27 mouse cellular contexts compared by ENCODE assay signal in the genomic region with DNA sequence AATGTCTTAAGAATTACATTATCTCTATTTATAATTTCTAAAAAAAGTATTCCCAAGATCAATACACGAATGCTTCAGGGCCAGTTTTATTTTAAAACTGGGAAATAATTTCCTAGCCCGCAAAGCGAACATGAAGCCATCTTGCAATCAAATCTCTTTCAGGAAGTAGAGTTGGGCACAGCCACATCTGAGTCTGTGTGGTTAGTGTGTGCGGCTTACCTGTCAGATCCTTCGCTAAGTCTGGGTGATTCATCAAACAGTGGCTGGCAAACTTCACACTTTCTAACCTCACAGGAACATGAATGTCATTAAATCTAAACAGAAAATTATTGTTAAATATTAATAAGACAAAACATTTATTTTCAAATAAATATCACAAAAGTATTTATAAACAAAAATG. TPM values are rescaled to one million over a fixed set of nuclear protein-coding genes. Genes with fewer than 3 reads are reported as not detected.
DNase-seq lines count a peak whose midpoint lies in the region; ATAC-seq and TF ChIP-seq lines count a peak whose summit lies in the region.
"Had no signal": no experiment of that assay in that cellular context is flagged by ENCODE, and none has a peak within 500 bp of the region (broad histone marks: within the 10 kb centered on the region; RNA-seq: fewer than 3 reads in every experiment).

No protein-coding gene starts in this region.

- H3K27me3 ChIP-seq in thymus, adult 2 months (ENCODE audit: control insufficient read depth, insufficient read depth, low read length), result no peaks in the 10 kb centered on the region
- H3K27me3 ChIP-seq in midbrain, embryonic 16.5 days (ENCODE audit: control insufficient read depth, insufficient read depth, low read depth, low read length), result no peaks in the 10 kb centered on the region
- H3K27me3 ChIP-seq: embryonic facial prominence, embryonic 12.5 days; embryonic facial prominence, embryonic 15.5 days; forebrain, embryonic 12.5 days; forebrain, embryonic 15.5 days; heart, embryonic 12.5 days; heart, embryonic 15.5 days; hindbrain, embryonic 13.5 days; intestine, embryonic 15.5 days had no signal

- no peaks in the 10 kb centered on the region for H3K9me3 ChIP-seq in midbrain, embryonic 16.5 days (replicated peaks; ENCODE audit: control insufficient read depth, low read length, poor library complexity, severe bottlenecking)
- H3K9me3 ChIP-seq: embryonic facial prominence, embryonic 12.5 days; embryonic facial prominence, embryonic 15.5 days; forebrain, embryonic 12.5 days; forebrain, embryonic 15.5 days; heart, embryonic 12.5 days; heart, embryonic 15.5 days; hindbrain, embryonic 10.5 days; hindbrain, embryonic 13.5 days; intestine, embryonic 15.5 days had no signal

- TF ChIP-seq POLR2A in thymus, adult 2 months (IDR thresholded peaks at IDR 0.05; ENCODE audit: control insufficient read depth, extremely low read depth, insufficient read depth, low read length, poor library complexity), result no peak

- H3K4me1 ChIP-seq in thymus, adult 2 months (replicated peaks; ENCODE audit: control insufficient read depth, insufficient read depth, low read length), result no peaks in the 10 kb centered on the region
- H3K4me1 ChIP-seq in midbrain, embryonic 16.5 days (ENCODE audit: control insufficient read depth, insufficient read depth, low read length), result no peaks in the 10 kb centered on the region
- H3K4me1 ChIP-seq: embryonic facial prominence, embryonic 12.5 days; embryonic facial prominence, embryonic 15.5 days; forebrain, embryonic 12.5 days; forebrain, embryonic 15.5 days; heart, embryonic 12.5 days; heart, embryonic 15.5 days; hindbrain, embryonic 10.5 days; hindbrain, embryonic 13.5 days; intestine, embryonic 15.5 days had no signal

- no peak overlapping the region for H3K27ac ChIP-seq in thymus, adult 2 months (ENCODE audit: control insufficient read depth, insufficient read depth, low read length)
- no peak overlapping the region for H3K27ac ChIP-seq in midbrain, embryonic 16.5 days (ENCODE audit: low read length)
- H3K27ac ChIP-seq: embryonic facial prominence, embryonic 12.5 days; embryonic facial prominence, embryonic 15.5 days; forebrain, embryonic 12.5 days; forebrain, embryonic 15.5 days; gastrocnemius, adult 2 months; heart, embryonic 15.5 days; hindbrain, embryonic 10.5 days; hindbrain, embryonic 13.5 days; intestine, embryonic 15.5 days had no signal

- no peak overlapping the region for H3K4me3 ChIP-seq in thymus, adult 2 months (ENCODE audit: control insufficient read depth, insufficient read depth, low read length)
- H3K4me3 ChIP-seq in midbrain, embryonic 16.5 days (ENCODE audit: low read depth, low read length), result no peak overlapping the region
- H3K4me3 ChIP-seq: embryonic facial prominence, embryonic 12.5 days; embryonic facial prominence, embryonic 15.5 days; forebrain, embryonic 12.5 days; forebrain, embryonic 15.5 days; gastrocnemius, adult 2 months; heart, embryonic 12.5 days; heart, embryonic 15.5 days; hindbrain, embryonic 10.5 days; hindbrain, embryonic 13.5 days; intestine, embryonic 15.5 days had no signal

- TF ChIP-seq CTCF in thymus, adult 2 months (IDR thresholded peaks at IDR 0.05; ENCODE audit: borderline replicate concordance, control insufficient read depth, extremely low read depth, insufficient read depth, low read length, poor library complexity), result no peak

- no peak for ATAC-seq in midbrain, embryonic 16.5 days
- ATAC-seq: forebrain, embryonic 15.5 days; hindbrain, embryonic 16.5 days; intestine, embryonic 15.5 days had no signal

- no peak overlapping the region for H3K4me2 ChIP-seq in midbrain, embryonic 16.5 days (ENCODE audit: low read length)
- H3K4me2 ChIP-seq: embryonic facial prominence, embryonic 12.5 days; embryonic facial prominence, embryonic 15.5 days; forebrain, embryonic 12.5 days; forebrain, embryonic 15.5 days; heart, embryonic 12.5 days; heart, embryonic 15.5 days; hindbrain, embryonic 13.5 days; intestine, embryonic 15.5 days had no signal

- H3K9ac ChIP-seq in midbrain, embryonic 16.5 days (ENCODE audit: low read depth, low read length), result no peak overlapping the region
- H3K9ac ChIP-seq: embryonic facial prominence, embryonic 12.5 days; embryonic facial prominence, embryonic 15.5 days; forebrain, embryonic 12.5 days; forebrain, embryonic 15.5 days; heart, embryonic 12.5 days; heart, embryonic 15.5 days; hindbrain, embryonic 13.5 days; intestine, embryonic 15.5 days had no signal

- DNase-seq in thymus, adult 2 months, result peak; percentile 13
- no peak for DNase-seq in thymus, adult 18-20 months
- peak; percentile 33 for DNase-seq in 416B (ENCODE audit: low read depth)
- peak; percentile 13 to 43 for DNase-seq in CD8-positive naive resting alpha-beta T cell, adult 2 months (ENCODE audit: low read depth in 2 of 2, low spot score in 2 of 2)
- peak; percentile 29 to 49 for DNase-seq in natural killer cell, adult 2 months (ENCODE audit: low spot score in 2 of 2)
- DNase-seq in adrenal gland, postnatal 14 days, result no peak
- DNase-seq: adrenal gland, postnatal 10 days; cerebellum, adult 11 months; cerebellum, adult 2 months; cerebellum, adult 9-11 months; cerebellum, postnatal 25 days; gastrocnemius, adult 2 months; gastrocnemius, postnatal 14 days; heart, adult 18-20 months; heart, postnatal 10 days; heart, postnatal 36 days had no signal

- 28% methylated on average over 5 of the region's 5 CpGs for WGBS in thymus, adult 2 months
- whole genome bisulfite sequencing in midbrain, embryonic 16.5 days, result 97% methylated on average over 5 of the region's 5 CpGs

- peaks cover 80% of the 10 kb centered on the region for H3K36me3 ChIP-seq in thymus, adult 2 months (ENCODE audit: control insufficient read depth, insufficient read depth, low read length)
- peaks cover 12% of the 10 kb centered on the region; the same call in 1 of the 2 replicates for H3K36me3 ChIP-seq in midbrain, embryonic 16.5 days (ENCODE audit: control insufficient read depth, insufficient read depth, low read length)

RNA-seq across cellular contexts. Expression of gene Pds5a, which starts 44.3 kb away (rescaled TPM):
- polyA plus RNA-seq in thymus, adult 2 months (2012; rRNA removed), result 51.7 and 52.2 TPM in 2 replicates
- total RNA-seq in adrenal gland, postnatal 14 days (2021), result 92.5 and 94.8 TPM in 2 replicates
- polyA plus RNA-seq in midbrain, embryonic 16.5 days (2015; fragmentation: Nextera tagmentation; extraction: Ambion mirVana), result 35.8 and 45.4 TPM in 2 replicates

Comparison
In these comparisons a context has a peak if more than half of its experiments do, and no peak if none do; other contexts are left out.
1. DNase-seq: peak in thymus, adult 2 months (single experiment), 416B (single experiment), CD8-positive naive resting alpha-beta T cell, adult 2 months (2 of 2) and natural killer cell, adult 2 months (2 of 2); none in thymus, adult 18-20 months (0 of 2) and adrenal gland, postnatal 14 days (single experiment).